Mouse (Mus musculus): ENCODE measurements around the gene Vmn1r233. TPM values are rescaled to one million over a fixed set of nuclear protein-coding genes. Genes with fewer than 3 reads are reported as not detected.

The Vmn1r233 gene
- total RNA-seq (2014; rRNA removed) (not detected in 2 replicates), polyA plus RNA-seq (2012; rRNA removed) (not detected in 2 replicates)

DNA sequence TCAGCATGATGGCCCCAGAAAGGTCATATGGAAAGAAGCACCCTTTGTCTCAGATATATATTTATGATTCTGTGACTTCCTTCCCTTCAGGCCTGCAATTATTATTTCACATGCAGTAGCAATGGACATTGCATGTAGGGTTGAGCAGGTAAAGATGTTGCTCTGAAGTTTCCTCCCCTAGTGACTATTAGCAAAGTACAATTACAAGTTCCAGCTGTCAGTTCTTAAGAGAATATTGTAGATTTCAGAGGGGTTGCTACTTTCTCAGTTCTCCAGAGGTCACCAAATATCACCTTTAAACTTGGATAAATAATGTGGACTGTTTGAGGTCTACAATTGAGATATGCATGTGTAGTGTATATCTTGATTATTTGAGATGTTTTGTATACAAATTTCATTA lies at the start of gene Vmn1r233:
Gene Vmn1r233, minus strand, starts transcription at position 101 of the 400 bp plus-strand sequence.
- H3K79me2 ChIP-seq (ENCODE audit: control insufficient read depth, insufficient read depth, low read length), result no peaks in the 10 kb centered on the region
- peaks cover 2% of the 10 kb centered on the region; the same call in 1 of the 2 replicates for H3K27me3 ChIP-seq (ENCODE audit: control insufficient read depth, insufficient read depth, low read length)
- H3K36me3 ChIP-seq (ENCODE audit: control insufficient read depth, insufficient read depth, low read length), result no peaks in the 10 kb centered on the region
- H3K9ac ChIP-seq (ENCODE audit: low read depth, low read length), result no peak within 1 kb of the TSS
- DNase-seq (ENCODE audit: extremely low read depth, low read depth, low spot score), result no peak
- H3K4me3 ChIP-seq (ENCODE audit: insufficient read depth, low read depth, low read length), result no peak within 1 kb of the TSS
- TF ChIP-seq CTCF (IDR thresholded peaks at IDR 0.05; ENCODE audit: low read depth, low read length) (no peak), POLR2A (IDR thresholded peaks at IDR 0.05; ENCODE audit: extremely low read depth, insufficient read depth, low read length) (no peak)
- H3K27ac ChIP-seq (replicated peaks; ENCODE audit: insufficient read depth, low read depth, low read length), result no peak within 1 kb of the TSS
- H3K4me1 ChIP-seq (ENCODE audit: control insufficient read depth, insufficient read depth, low read length), result no peaks in the 10 kb centered on the region

GRCm38 (mm10) chr17:21018410-21019080 lies 22.3 kb upstream of the Vmn1r233 start:
- no peak for DNase-seq (ENCODE audit: extremely low read depth, low read depth, low spot score)
- H3K79me2 ChIP-seq (ENCODE audit: control insufficient read depth, insufficient read depth, low read length), result no peaks in the 10 kb centered on the region
- H3K9ac ChIP-seq (ENCODE audit: low read depth, low read length), result no peak overlapping the region
- no peak for TF ChIP-seq CTCF (IDR thresholded peaks at IDR 0.05; ENCODE audit: low read depth, low read length)
- TF ChIP-seq POLR2A (IDR thresholded peaks at IDR 0.05; ENCODE audit: extremely low read depth, insufficient read depth, low read length), result no peak
- H3K36me3 ChIP-seq (ENCODE audit: control insufficient read depth, insufficient read depth, low read length), result peaks cover 55% of the 10 kb centered on the region
- H3K27me3 ChIP-seq (ENCODE audit: control insufficient read depth, insufficient read depth, low read length), result no peaks in the 10 kb centered on the region
- H3K4me3 ChIP-seq (ENCODE audit: insufficient read depth, low read depth, low read length), result no peak overlapping the region
- H3K27ac ChIP-seq (replicated peaks; ENCODE audit: insufficient read depth, low read depth, low read length), result no peak overlapping the region
- no peaks in the 10 kb centered on the region for H3K4me1 ChIP-seq (ENCODE audit: control insufficient read depth, insufficient read depth, low read length)
- 94% methylated on average over 1 of the region's 1 CpGs for WGBS

DNA sequence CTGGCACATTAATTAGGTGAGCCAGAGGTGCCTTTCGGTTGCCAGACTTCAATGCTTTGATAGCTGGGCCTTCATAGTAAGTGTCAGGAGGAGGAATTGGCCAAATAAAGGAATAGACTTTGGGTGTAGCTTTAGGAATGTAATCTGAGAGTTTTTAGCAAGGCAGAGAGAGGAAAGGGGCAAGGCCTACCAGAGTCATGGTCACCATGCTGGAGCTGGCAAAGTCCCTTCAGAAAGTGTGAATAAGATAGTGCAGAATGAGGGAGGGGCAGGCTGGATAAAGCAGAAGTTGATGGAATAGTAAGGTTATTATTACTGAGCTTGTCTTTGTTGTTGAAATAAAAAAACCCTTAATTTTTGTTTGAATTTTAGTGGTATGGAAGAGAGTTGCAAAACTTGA lies 13.5 kb upstream of the Vmn1r233 start:
- peaks cover 11% of the 10 kb centered on the region for H3K4me1 ChIP-seq (ENCODE audit: control insufficient read depth, insufficient read depth, low read length)
- 0 out of 2 replicates have a peak overlapping the region, but pooled peaks have one; percentile 47 for H3K27ac ChIP-seq (replicated peaks; ENCODE audit: insufficient read depth, low read depth, low read length)

DNA sequence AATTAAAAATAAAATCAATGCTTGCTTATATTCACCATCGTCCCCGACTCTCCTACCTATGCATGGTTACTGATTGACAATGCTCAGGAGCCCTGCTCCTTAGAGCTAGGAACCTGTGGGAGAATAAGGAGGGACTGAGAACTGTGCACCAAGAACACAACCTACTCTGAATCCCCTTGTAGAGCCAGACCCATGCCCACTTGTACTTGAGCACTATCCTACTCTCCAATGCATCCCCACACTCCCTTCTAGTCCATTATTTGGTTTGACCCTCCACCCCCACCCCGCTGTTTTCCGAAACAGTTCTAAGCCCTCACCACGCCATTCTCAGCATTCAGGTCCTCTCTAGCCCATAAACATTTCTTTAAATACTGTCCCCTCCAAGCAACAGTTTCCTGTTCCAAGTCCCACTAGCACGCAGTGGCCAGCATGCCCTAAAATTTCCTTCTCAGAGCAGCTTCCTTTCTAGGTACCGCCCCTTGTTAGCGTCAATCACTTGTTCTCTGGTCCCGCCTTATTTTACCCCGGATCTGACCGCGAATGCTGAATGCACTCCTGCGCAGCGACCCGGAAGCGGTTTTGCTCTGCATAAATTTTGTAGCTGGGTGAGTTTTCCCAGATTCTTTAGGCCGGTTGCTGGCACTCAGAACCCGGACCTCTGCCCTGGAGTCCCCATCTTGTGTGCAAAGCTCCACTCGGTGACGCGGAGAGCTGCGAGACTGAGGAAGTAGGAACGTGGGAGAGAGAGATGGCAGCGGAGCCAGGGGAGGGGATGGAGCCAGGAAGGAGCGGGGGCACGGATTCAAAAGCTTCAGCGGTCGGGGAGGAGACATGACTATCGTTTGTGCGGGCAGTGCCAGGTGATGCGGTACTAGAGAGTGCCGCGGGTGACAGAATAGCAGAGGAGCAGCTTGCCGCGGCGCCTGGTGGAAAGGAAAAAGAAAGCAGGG lies 12.4 kb upstream of the Vmn1r233 start, which contains the start of gene Zfp160:
Gene Zfp160, plus strand, starts transcription at position 522 of the 950 bp plus-strand sequence.
- WGBS, result 3% methylated on average over 36 of the region's 36 CpGs
- Histone ChIP-seq H3K79me2 (ENCODE audit: control insufficient read depth, insufficient read depth, low read length) (peaks cover 7% of the 10 kb centered on the region; the same call in 1 of the 2 replicates), H3K36me3 (ENCODE audit: control insufficient read depth, insufficient read depth, low read length) (peaks cover 14% of the 10 kb centered on the region)

More for the DNA sequence above, 13.5 kb upstream of the Vmn1r233 start:
- H3K79me2 ChIP-seq (ENCODE audit: control insufficient read depth, insufficient read depth, low read length), result peaks cover 7% of the 10 kb centered on the region; the same call in 1 of the 2 replicates
- H3K27me3 ChIP-seq (ENCODE audit: control insufficient read depth, insufficient read depth, low read length), result no peaks in the 10 kb centered on the region
- H3K9ac ChIP-seq (ENCODE audit: low read depth, low read length), result peak overlapping the region; percentile 72
- DNase-seq (ENCODE audit: extremely low read depth, low read depth, low spot score), result no peak
- WGBS, result 21% methylated on average over 1 of the region's 1 CpGs
- H3K36me3 ChIP-seq (ENCODE audit: control insufficient read depth, insufficient read depth, low read length), result peaks cover 17% of the 10 kb centered on the region
- TF ChIP-seq POLR2A (IDR thresholded peaks at IDR 0.05; ENCODE audit: extremely low read depth, insufficient read depth, low read length), result no peak
- H3K4me3 ChIP-seq (ENCODE audit: insufficient read depth, low read depth, low read length), result peak overlapping the region; percentile 79

DNA sequence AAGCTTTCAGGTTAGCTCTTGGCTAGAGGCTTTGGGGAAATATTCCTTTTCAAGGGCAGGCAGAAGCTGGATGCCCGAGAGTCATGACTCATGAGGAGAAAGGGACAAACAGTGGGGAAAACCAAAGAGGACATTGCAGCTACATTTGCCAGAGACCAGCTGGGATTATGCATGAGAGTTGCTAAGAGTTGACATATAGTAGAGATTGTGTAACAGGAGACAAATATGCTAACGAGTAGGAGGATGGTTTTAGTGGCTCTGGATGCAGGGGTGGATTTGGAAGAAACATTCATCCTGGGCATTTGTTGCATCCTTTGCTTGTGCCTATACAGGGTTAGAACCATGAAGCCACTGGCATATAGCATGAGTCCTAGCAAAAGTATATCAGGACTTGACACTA lies 2.5 kb downstream of the Vmn1r233 start:
- Histone ChIP-seq H3K4me3 (ENCODE audit: insufficient read depth, low read depth, low read length) (no peak overlapping the region), H3K27ac (replicated peaks; ENCODE audit: insufficient read depth, low read depth, low read length) (no peak overlapping the region), H3K27me3 (ENCODE audit: control insufficient read depth, insufficient read depth, low read length) (no peaks in the 10 kb centered on the region), H3K9ac (ENCODE audit: low read depth, low read length) (no peak overlapping the region), H3K79me2 (ENCODE audit: control insufficient read depth, insufficient read depth, low read length) (no peaks in the 10 kb centered on the region), H3K4me1 (ENCODE audit: control insufficient read depth, insufficient read depth, low read length) (no peaks in the 10 kb centered on the region), H3K36me3 (ENCODE audit: control insufficient read depth, insufficient read depth, low read length) (no peaks in the 10 kb centered on the region)
- TF ChIP-seq CTCF (IDR thresholded peaks at IDR 0.05; ENCODE audit: low read depth, low read length), result no peak
- TF ChIP-seq POLR2A (IDR thresholded peaks at IDR 0.05; ENCODE audit: extremely low read depth, insufficient read depth, low read length), result no peak
- DNase-seq (ENCODE audit: extremely low read depth, low read depth, low spot score), result no peak
- 59% methylated on average over 2 of the region's 2 CpGs for WGBS

More for the DNA sequence above, 12.4 kb upstream of the Vmn1r233 start, which contains the start of gene Zfp160:
- peak within 1 kb of the TSS; percentile 79 for H3K4me3 ChIP-seq (ENCODE audit: insufficient read depth, low read depth, low read length)
- peak within 1 kb of the TSS; percentile 47 for H3K27ac ChIP-seq (replicated peaks; ENCODE audit: insufficient read depth, low read depth, low read length)
- H3K4me1 ChIP-seq (ENCODE audit: control insufficient read depth, insufficient read depth, low read length), result peaks cover 11% of the 10 kb centered on the region
- H3K9ac ChIP-seq (ENCODE audit: low read depth, low read length), result peak within 1 kb of the TSS; percentile 72
- TF ChIP-seq POLR2A (IDR thresholded peaks at IDR 0.05; ENCODE audit: extremely low read depth, insufficient read depth, low read length), result 0 out of 2 replicates have a peak, but pooled peaks have one; percentile 24
- no peak for TF ChIP-seq CTCF (IDR thresholded peaks at IDR 0.05; ENCODE audit: low read depth, low read length)
- DNase-seq (ENCODE audit: extremely low read depth, low read depth, low spot score), result peak; percentile 93
- H3K27me3 ChIP-seq (ENCODE audit: control insufficient read depth, insufficient read depth, low read length), result no peaks in the 10 kb centered on the region

Measured in liver, adult 2 months (tissue).